Mouse (Mus musculus) kidney, postnatal 0 days (tissue): ENCODE results near the gene AF067061. TPM values are rescaled to one million over a fixed set of nuclear protein-coding genes. Genes with fewer than 3 reads are reported as not detected.

Experiments
- ATAC-seq: fragments of 200-750 bp; cut with Nextera tagmentation; replicated peaks from 2 replicates; pipeline ENCODE4 v1.8.0; 2017; ENCODE audit warnings: low read depth, moderate number of reproducible peaks, moderate TSS enrichment, moderate library complexity; ENCODE audit not compliant: low FRiP score
- DNase-seq: peaks from one replicate; pipeline ENCODE4 v3.0.0-alpha.2; 2016; ENCODE audit warnings: low spot score
- H3K27ac ChIP-seq: fragments of 300-500 bp; sonication (generic); 2 replicates; pipeline ENCODE4 v1.5.1; 2014; ENCODE audit warnings: mild to moderate bottlenecking
- H3K27me3 ChIP-seq: fragments of 300-500 bp; sonication (generic); 2 replicates; pipeline ENCODE4 v1.6.1; 2014; ENCODE audit warnings: low read length, mixed read lengths; ENCODE audit not compliant: insufficient read depth
- H3K36me3 ChIP-seq: fragments of 300-500 bp; sonication (generic); 2 replicates; pipeline ENCODE4 v1.6.1; 2014; ENCODE audit warnings: low read length, mixed read lengths; ENCODE audit not compliant: insufficient read depth
- H3K4me1 ChIP-seq: fragments of 300-500 bp; sonication (generic); replicated peaks from 2 replicates; pipeline ENCODE4 v1.6.1; 2014; ENCODE audit warnings: antibody characterized with exemption, low read length, mixed read lengths; ENCODE audit not compliant: insufficient read depth
- H3K4me2 ChIP-seq: fragments of 300-500 bp; sonication (generic); 2 replicates; pipeline ENCODE4 v1.6.1; 2014; ENCODE audit warnings: mild to moderate bottlenecking, low read length, moderate library complexity, mixed read lengths
- H3K4me3 ChIP-seq: fragments of 300-500 bp; sonication (generic); replicated peaks from 2 replicates; pipeline ENCODE4 v1.5.1; 2014; ENCODE audit warnings: low read depth, low read length
- H3K9ac ChIP-seq: fragments of 300-500 bp; sonication (generic); 2 replicates; pipeline ENCODE4 v1.6.1; 2014; ENCODE audit warnings: low read depth, low read length
- H3K9me3 ChIP-seq: fragments of 300-500 bp; sonication (generic); replicated peaks from 2 replicates; pipeline ENCODE4 v1.6.1; 2016; ENCODE audit warnings: low read length, inconsistent platforms, mixed read lengths
- CTCF ChIP-seq: IDR thresholded peaks from 2 replicates; pipeline ENCODE4 v1.5.1; 2016; ENCODE audit warnings: antibody characterized with exemption, low read depth, mild to moderate bottlenecking, moderate library complexity
- WGBS: fragments of 180-500 bp; shearing (Covaris S2); extraction: QIAGEN DNeasy Blood & Tissue Kit; methylation state at CpG from one replicate; pipeline ENCODE4 v1.1.7; 2014; 5-methylcytosine and 5-hydroxymethylcytosine counted together
- polyA plus RNA-seq: library from polyadenylated mRNA; unstranded; fragments of >200 nt; fragmentation: Nextera tagmentation; extraction: Ambion mirVana; gene quantifications from 2 replicates; pipeline ENCODE4 v1.2.1, GENCODE M21; 2015

AF067061 gene
- polyA plus RNA-seq, 1 experiment from 2014 or later: not detected

DNA sequence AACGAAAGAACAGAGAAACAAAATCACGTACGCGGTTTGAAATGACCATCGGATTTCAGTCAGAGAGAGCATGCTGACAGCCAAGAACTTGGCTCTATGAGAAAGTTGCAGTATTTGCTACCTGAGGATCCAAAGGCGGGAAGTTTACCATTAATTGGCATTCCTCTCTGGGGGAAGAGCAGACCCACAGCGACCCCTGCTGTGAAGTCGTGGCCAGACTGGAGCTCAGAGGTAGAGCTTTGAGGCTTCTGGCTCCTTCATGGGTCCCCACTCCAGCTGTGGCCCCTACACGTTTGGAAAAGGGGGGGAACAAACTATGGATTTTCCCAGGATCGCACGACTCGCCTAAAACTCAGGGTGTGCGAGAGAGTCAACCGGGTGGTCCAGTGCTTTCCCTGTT, 50.7 kb downstream of the AF067061 start:
- Histone ChIP-seq H3K4me3 (no peak overlapping the region), H3K4me1 (no peaks in the 10 kb centered on the region), H3K27me3 (no peaks in the 10 kb centered on the region), H3K9ac (no peak overlapping the region), H3K9me3 (no peaks in the 10 kb centered on the region), H3K4me2 (no peak overlapping the region), H3K36me3 (no peaks in the 10 kb centered on the region), H3K27ac (no peak overlapping the region)
- ATAC-seq (no peak), DNase-seq (peak; percentile 5)
- TF ChIP-seq CTCF: peak; percentile 56
- 44% methylated on average over 14 of the region's 14 CpGs for WGBS

Other genes starting within 250 kb of the AF067061 start
- gene Gm36079, start 236.1 kb upstream of the AF067061 start, polyA plus RNA-seq: not detected in 2 replicates
- gene Gm21188, start 210.9 kb upstream of the AF067061 start, polyA plus RNA-seq: 0.12 and 0.19 TPM in 2 replicates
- gene Gm20767, start 122.9 kb upstream of the AF067061 start, polyA plus RNA-seq: not detected in 2 replicates
- not detected in 2 replicates for gene Gm21818, start 90.7 kb upstream of the AF067061 start, polyA plus RNA-seq
- gene Gm21762, start 47.2 kb upstream of the AF067061 start, polyA plus RNA-seq: not detected in 2 replicates
- not detected in 2 replicates for gene Gm21731, start 24.0 kb upstream of the AF067061 start, polyA plus RNA-seq
- 0.34 and 0.41 TPM in 2 replicates for gene BC147527, start 37.3 kb downstream of the AF067061 start, polyA plus RNA-seq
- not detected in 2 replicates for gene Tcstv3, start 53.8 kb downstream of the AF067061 start, polyA plus RNA-seq